Mouse (Mus musculus) spleen, adult 12 weeks (tissue): ENCODE results near the gene Col4a1.

Source experiments
- DNase-seq: peaks from one replicate; pipeline ENCODE4 v3.0.0; 2022; ENCODE audit warnings: low spot score

The Col4a1 gene

DNA sequence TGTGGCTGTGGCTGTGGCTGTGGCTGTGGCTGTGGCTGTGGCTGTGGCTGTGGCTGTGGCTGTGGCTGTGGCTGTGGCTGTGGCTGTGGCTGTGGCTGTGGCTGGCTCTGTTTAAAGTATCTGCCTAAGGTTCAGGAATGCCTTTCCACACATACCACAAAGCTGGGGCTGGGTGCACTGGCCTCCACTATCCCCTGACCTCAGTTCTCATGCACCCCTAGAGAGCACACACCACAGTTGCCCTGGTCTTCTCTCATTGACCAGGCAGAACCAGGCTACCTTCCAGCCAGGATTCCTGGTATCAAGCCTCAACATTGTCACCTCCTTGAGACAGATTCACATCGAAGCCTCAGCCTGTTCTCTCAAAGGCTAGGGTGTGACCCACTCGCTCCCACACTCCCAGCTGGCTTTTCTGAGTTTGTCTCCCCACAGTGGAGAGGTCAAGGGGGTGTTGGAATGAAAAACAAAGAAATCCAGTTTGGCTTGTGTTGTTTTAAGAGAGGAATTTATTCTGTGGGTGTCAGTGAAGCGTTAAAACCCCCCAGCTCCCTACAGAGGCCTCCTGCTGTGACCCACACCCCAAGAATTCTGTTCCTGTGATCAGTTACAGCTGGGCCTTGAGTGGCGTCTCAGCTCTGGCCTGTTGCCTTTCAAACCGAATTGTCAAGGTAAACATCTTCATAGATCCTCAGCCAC is 15.2 kb upstream of the Col4a1 start:
- no peak for DNase-seq

DNA sequence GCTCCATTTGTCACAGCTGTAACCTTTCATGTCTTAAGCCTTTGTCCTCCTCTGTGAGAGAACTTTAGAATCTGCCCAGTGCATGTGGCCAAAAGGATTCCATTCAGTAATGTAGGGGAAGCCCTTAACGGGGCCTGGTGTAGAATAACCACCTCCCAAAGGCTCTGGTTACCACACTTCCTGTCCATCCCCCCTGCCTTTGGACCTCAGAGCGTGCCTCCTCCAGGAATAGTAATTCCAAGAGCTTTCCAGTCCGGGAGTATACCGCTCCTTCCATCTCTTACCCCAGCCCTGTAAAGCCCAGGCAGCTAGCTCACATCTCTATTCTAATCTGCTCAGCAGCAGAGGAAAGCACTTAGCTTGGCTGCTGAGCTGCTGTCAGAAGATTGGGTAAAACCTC is 14.7 kb upstream of the Col4a1 start:
- no peak for DNase-seq

GRCm38 (mm10) chr8:11324801-11325395 is 12.3 kb upstream of the Col4a1 start:
- no peak for DNase-seq

DNA sequence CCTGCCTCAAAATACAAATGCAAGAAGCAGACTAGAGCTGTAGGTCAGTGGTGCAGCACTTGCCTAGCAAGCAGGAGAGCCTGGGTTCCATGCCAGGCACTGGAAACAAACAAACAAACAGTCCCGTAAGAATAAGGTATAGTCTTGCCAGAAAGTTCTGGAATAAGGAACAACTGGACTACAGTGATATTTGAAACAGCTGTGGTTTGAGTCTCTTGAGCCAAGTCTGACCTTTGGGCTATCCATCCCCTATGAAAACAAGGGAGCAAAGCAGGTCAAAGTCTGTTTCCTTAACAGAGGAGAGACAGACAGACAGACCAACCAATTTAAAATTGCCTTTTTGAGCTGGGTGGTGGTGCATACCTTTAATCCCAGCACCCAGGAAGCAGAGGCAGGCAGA is 11.1 kb upstream of the Col4a1 start:
- no peak for DNase-seq

- no peak for DNase-seq
Measured at GRCm38 (mm10) chr8:11322724-11323585, 10.3 kb upstream of the Col4a1 start.

DNA sequence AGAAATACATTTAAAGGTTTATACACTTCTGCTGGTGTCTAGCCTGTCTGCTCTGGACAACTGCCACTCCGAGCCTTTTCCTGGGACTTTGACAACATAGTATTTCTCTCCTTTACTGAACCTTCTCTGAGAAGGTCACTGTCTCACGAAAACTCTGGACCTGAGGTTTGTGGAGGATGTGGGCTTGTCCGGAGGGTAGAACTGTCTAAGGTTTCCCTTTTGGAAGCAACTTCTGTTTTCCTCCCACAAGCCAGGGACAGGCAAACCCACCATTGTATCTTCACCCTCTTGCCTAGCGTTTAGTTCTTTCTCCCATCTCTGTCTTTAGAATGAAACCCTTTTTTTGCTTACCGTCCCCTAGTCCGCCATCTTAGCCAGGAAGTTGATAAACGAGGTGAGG is 9.2 kb upstream of the Col4a1 start:
- no peak for DNase-seq

- no peak for DNase-seq
Measured at GRCm38 (mm10) chr8:11319405-11319804, 6.8 kb upstream of the Col4a1 start.

- no peak for DNase-seq
Measured at GRCm38 (mm10) chr8:11316118-11316517, 3.5 kb upstream of the Col4a1 start.

DNA sequence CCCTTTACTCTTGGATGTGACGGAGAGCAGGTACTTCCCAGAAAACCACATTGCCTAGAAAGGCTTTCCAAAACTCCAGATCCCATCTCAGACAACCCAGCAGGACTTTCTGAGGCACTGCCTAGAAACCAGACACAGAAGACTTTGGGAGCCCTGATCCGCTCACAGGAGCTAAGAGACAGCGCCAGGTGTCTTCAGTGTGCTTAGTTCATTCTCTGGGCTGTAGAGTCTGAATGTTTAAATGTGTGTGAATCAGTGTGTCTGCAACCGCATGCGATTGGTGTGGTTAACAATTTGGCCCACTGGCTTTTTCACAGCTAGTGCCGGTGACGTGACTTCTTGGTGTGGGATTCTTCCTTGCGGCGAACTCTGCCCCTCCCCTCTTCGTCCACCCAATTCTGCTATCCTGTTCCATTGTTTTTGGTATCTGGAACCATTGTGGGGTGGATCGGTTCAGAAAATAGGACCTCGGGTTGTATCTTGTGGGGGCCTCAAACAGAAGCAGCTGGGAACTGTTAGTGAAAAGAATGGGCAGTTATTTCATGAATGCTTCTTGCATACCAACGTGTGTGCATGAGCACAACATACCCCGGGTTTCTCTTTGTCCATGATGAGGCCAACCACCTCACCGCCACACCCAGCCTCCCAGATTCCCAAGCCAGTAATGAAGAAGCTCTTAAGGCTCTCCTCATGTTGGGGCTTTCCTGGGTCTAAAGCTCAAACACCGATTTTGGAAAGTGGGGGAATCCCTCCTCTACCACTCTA is 2.7 kb upstream of the Col4a1 start:
- no peak for DNase-seq

GRCm38 (mm10) chr8:11314613-11315012 is 2.0 kb upstream of the Col4a1 start:
- no peak for DNase-seq

GRCm38 (mm10) chr8:11313176-11314111 is 818 bp upstream of the Col4a1 start:
- DNase-seq = no peak

- no peak for DNase-seq
Measured at GRCm38 (mm10) chr8:11311681-11312348, 811 bp downstream of the Col4a1 start.

DNA sequence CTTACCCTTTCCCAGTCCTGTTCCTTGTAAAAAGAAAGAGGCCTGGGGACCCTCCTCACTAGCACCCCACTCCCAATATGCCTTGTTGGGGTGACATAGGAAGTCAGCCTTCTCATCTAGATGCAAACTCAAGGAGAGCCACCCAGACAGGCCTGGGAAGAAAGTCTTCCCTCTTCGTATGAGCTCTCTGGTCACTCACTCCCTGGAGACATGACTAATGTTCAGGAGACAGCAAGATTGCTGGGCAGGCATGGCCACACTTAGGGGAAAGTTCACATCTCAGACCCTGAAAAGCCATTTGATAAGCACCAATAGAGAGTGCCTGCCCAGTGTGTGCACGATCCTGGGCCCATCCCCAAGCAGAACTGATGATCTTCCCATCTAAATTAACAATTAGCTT is 2.6 kb downstream of the Col4a1 start:
- DNase-seq = no peak

DNA sequence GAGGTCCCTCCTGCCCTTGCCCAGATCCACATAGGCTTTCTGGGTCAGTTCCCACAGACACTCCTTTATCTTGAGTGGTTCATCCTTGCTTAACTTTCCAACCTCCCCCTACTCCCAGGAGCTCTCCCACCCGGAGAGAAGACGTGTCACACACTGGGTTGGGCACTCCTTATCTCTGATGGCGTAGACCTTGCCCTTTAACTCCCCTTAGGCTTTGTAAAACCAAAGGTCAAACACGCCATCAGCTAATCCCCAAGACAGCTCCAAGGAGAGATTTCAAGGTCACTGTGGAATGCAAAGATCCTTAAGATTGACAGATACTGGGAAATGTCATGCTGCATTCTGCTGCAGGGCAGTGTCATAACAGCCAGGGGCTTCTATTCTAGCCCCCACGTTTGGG is 3.4 kb downstream of the Col4a1 start:
- no peak for DNase-seq

DNA sequence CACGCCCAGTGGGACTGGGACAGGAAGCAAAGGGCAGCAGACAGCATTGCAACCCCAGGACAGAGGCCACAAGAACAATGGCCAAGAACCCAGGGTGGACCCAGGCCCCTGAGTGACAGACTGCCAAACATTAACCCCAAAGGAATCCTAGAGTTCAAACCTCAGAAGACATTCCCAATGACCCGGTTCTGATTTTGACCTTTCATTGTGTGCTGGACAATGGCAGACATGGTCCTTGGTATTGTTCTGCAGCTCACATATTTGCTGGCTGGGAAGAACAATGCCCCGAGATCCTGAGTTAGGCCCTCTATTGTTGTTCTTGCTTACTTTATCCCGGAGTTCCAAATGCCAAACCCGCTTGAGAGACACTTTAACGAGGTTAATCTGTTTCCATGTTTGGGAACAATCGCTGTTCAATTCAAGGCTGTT is 4.0 kb downstream of the Col4a1 start:
- DNase-seq = no peak

- no peak for DNase-seq
Measured at GRCm38 (mm10) chr8:11307451-11307850, 5.2 kb downstream of the Col4a1 start.

DNA sequence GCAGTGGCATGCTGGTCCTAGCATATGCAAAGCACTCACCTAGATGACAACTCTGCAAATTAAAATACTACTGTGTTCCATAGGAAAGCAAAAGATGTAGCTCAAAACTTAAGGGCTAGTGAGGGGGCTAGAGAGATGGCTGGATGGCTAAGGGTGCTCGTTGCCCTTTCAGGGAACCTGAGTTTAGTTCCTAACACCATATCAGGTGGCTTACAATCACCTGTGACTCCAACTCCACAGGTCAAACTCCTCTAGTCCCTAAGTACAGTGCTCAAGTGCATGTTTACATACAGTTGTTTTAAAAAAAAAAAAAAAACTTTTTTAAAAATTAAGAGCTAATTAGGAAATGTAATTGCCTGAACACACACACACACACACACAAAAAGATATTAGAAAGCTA is 7.1 kb downstream of the Col4a1 start:
- no peak for DNase-seq

DNA sequence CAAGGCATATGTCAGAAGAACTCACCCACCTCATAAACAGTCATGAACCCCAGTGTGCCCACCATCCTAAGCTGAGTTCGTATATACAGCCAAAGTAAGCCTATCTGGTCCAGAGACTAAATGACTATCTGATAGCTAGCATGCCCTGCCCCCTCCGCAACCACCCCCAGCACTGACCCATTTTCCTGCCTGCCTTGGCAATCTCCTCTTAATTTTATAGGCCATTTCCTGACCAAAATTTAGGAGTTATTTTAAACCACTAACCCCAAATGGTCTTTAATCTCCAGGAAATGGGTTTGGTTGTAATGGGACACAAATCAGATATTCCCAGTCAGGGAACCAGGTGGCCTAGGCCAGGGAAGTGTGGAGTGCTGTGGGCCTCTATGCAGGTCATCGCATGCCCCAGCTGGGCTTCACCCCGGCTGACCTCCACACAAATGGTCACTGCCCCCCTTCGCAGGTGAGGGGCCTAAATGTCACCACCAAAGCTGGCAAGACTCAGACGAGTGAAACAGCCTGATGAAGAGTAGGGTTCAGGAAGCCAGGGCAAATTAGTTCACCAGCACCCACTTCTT is 8.5 kb downstream of the Col4a1 start:
- no peak for DNase-seq

DNA sequence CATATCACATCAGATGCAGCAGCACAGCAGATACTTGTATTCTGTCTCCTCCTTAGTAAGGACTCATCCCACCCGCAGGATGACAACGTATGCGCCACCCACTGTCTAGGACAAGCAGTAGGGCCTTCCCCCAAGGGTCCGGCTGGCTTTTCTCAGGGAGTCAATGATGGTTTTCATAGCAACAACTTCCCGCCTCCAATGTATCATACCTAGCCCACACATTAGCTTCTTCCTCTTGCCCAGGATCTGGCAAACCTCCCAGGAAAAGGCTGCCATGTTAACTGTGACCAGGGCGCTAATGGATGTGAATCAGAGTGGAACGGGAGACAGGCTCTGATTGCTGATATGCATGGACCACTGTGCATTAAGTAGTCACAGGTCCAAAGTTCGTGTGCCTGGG is 12.2 kb downstream of the Col4a1 start:
- DNase-seq = no peak

GRCm38 (mm10) chr8:11299317-11299602 is 13.4 kb downstream of the Col4a1 start:
- no peak for DNase-seq
